Mouse (Mus musculus): ENCODE data around the gene Pde11a. TPM values are rescaled to one million over a fixed set of nuclear protein-coding genes. Genes with fewer than 3 reads are reported as not detected.

Gene Pde11a
- polyA plus RNA-seq, 1 experiment from 2014 or later: 0.12 TPM

DNA sequence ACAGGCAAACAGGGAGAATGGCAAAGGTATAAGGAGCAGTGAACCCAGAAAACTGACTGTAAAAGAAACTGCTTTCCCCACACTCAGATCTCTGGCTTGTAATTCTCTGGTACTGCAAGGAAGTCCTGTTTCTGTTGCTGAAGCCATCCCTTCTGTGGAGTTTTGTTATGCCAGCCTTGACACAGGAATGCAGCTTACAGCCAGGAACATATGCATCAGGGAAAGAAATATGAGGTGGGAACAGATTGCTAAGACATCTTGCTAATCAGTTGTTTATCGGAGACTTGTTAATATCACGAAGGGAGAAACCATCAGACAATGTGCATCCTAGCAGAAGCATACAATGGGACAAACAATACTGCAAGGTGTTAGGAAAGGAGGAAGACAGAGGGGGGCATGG lies 99.4 kb downstream of the Pde11a start:
- Histone ChIP-seq H3K27me3 (replicated peaks) (no peaks in the 10 kb centered on the region), H3K4me1 (no peaks in the 10 kb centered on the region), H3K4me2 (no peak overlapping the region), H3K9ac (no peak overlapping the region), H3K27ac (no peak overlapping the region), H3K4me3 (no peak overlapping the region), H3K36me3 (no peaks in the 10 kb centered on the region), H3K9me3 (replicated peaks) (no peaks in the 10 kb centered on the region)
- ATAC-seq: no peak
- WGBS (ENCODE audit: insufficient replicate concordance): 67% methylated on average over 2 of the region's 2 CpGs

- Histone ChIP-seq H3K9ac (no peak overlapping the region), H3K4me3 (no peak overlapping the region), H3K27me3 (replicated peaks) (no peaks in the 10 kb centered on the region), H3K9me3 (replicated peaks) (no peaks in the 10 kb centered on the region), H3K27ac (no peak overlapping the region), H3K4me1 (no peaks in the 10 kb centered on the region), H3K4me2 (no peak overlapping the region), H3K36me3 (no peaks in the 10 kb centered on the region)
- ATAC-seq: no peak
- 71% methylated on average over 3 of the region's 3 CpGs for WGBS (ENCODE audit: insufficient replicate concordance)
Measured at GRCm38 (mm10) chr2:76238496-76238895, 100.1 kb downstream of the Pde11a start.

DNA sequence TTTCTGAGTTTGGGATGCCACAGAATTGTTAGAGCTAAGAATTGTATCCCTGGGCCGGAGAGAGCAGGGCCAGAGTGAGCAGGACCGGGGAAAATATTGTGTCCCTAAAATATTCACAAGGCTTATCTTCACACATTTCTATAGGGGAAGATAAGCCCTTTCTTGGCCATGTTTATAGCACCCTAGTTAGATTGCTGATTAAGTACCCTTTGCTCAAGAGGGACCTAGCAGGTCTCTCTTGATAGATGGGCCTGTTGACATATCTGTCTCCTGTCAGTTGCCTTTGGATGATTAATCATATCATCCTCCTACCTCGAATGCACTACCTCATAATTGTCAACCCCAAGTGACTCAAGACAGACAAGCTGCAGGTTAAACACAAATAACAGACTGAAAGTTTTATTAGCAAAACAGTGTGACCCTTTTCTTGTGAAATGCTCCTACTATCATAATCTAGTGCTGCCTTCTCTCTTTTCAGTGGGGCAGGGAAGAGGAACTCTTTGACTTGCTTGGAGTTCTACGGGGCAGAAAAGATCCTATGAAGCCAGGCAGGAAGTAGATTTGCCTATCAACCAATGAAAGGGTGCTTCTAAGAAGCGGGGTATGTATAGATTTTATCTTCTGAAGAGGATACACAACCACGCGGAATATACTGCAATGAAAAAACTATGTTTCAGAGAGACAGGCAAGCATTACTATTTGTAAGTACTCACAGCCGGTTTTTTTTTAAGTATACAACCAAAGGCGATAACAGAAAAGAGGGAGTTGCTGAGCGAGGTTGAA lies 100.7 kb downstream of the Pde11a start:
- Histone ChIP-seq H3K4me3 (no peak overlapping the region), H3K4me2 (no peak overlapping the region), H3K36me3 (no peaks in the 10 kb centered on the region), H3K27ac (no peak overlapping the region), H3K9me3 (replicated peaks) (no peaks in the 10 kb centered on the region), H3K4me1 (no peaks in the 10 kb centered on the region), H3K27me3 (replicated peaks) (no peaks in the 10 kb centered on the region), H3K9ac (no peak overlapping the region)
- 51% methylated on average over 10 of the region's 10 CpGs for WGBS (ENCODE audit: insufficient replicate concordance)
- no peak for ATAC-seq

DNA sequence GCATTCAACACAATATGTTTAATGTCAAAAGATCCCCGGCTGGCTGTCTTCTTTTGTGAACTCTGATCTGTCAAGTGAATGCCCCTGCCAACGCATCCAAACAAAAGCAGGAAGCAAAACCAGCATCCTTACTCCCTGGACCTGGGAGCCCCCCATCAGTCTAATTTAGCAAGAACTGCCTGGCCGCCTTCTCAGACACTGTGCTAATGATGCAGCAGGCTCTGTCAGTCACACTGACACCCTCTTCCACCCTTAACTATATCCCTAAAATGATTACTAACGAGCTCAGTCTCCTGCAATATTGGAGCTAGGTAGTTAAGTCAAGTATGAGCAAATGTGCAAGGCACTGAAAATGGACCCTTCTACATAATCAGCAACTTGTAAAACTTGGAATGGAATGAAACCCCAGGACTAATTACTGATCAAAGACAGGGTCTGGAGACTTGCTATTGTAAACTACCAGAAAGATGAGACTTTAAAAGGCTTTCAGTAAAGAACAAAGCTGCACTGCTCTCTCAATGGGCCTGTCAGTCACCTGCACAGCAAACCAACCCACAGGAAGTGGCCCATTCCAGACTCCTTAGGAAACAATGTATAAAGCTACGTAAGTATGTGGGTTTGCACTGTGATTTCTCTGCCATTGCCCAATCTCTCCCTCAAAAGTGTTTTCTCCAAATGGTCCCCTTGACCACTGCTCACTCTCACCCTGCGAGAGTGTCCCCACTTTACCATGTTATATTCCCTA lies 118.0 kb downstream of the Pde11a start:
- no peak overlapping the region for H3K9ac ChIP-seq
- no peak overlapping the region for H3K4me3 ChIP-seq
- H3K4me2 ChIP-seq: no peak overlapping the region
- H3K36me3 ChIP-seq: no peaks in the 10 kb centered on the region
- 54% methylated on average over 6 of the region's 6 CpGs for WGBS (ENCODE audit: insufficient replicate concordance)
- H3K27me3 ChIP-seq (replicated peaks): no peaks in the 10 kb centered on the region
- no peak overlapping the region for H3K27ac ChIP-seq
- no peak for ATAC-seq
- H3K9me3 ChIP-seq (replicated peaks): no peaks in the 10 kb centered on the region
- H3K4me1 ChIP-seq: no peaks in the 10 kb centered on the region

- no peak for ATAC-seq
Measured at GRCm38 (mm10) chr2:76219540-76219939, 119.0 kb downstream of the Pde11a start.

GRCm38 (mm10) chr2:76216146-76216545 lies 122.4 kb downstream of the Pde11a start:
- no peak overlapping the region for H3K4me3 ChIP-seq
- 65% methylated on average over 7 of the region's 7 CpGs for WGBS (ENCODE audit: insufficient replicate concordance)
- no peaks in the 10 kb centered on the region for H3K27me3 ChIP-seq (replicated peaks)
- H3K4me1 ChIP-seq: peaks cover 7% of the 10 kb centered on the region; the same call in 1 of the 2 replicates
- no peaks in the 10 kb centered on the region for H3K9me3 ChIP-seq (replicated peaks)
- H3K36me3 ChIP-seq: no peaks in the 10 kb centered on the region
- ATAC-seq: no peak
- no peak overlapping the region for H3K9ac ChIP-seq
- no peak overlapping the region for H3K27ac ChIP-seq
- H3K4me2 ChIP-seq: no peak overlapping the region

More at GRCm38 (mm10) chr2:76219540-76219939, 119.0 kb downstream of the Pde11a start:
- Histone ChIP-seq H3K4me3 (no peak overlapping the region), H3K9me3 (replicated peaks) (no peaks in the 10 kb centered on the region), H3K9ac (no peak overlapping the region), H3K4me1 (no peaks in the 10 kb centered on the region), H3K36me3 (no peaks in the 10 kb centered on the region), H3K27ac (no peak overlapping the region), H3K27me3 (replicated peaks) (no peaks in the 10 kb centered on the region), H3K4me2 (no peak overlapping the region)
- 50% methylated on average over 6 of the region's 6 CpGs for WGBS (ENCODE audit: insufficient replicate concordance)

DNA sequence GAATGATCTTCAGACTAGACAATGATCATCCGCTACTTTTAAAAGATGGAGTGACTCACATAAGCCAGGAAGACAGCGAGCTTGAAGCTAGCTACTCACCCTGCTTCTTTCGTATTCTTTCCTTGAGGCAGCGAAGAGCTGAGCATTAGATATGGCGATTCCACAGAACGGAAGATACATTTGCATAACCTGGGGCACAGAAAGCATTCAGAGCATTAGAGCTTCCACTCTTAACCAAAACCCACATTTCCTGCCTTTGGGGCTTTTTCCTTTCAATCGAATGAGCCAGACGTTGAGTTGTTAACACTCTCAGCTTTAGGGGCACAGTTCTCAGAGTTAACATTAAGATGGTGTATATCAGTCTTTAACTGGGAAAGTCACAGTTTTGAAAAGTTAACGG lies 123.4 kb downstream of the Pde11a start:
- no peak overlapping the region for H3K27ac ChIP-seq
- H3K9me3 ChIP-seq (replicated peaks): no peaks in the 10 kb centered on the region
- H3K36me3 ChIP-seq: no peaks in the 10 kb centered on the region
- H3K4me1 ChIP-seq: peaks cover 7% of the 10 kb centered on the region; the same call in 1 of the 2 replicates
- H3K9ac ChIP-seq: no peak overlapping the region
- H3K27me3 ChIP-seq (replicated peaks): no peaks in the 10 kb centered on the region
- no peak overlapping the region for H3K4me2 ChIP-seq
- WGBS (ENCODE audit: insufficient replicate concordance): 53% methylated on average over 9 of the region's 9 CpGs
- H3K4me3 ChIP-seq: no peak overlapping the region
- ATAC-seq: no peak

GRCm38 (mm10) chr2:76185126-76185525 lies 153.4 kb downstream of the Pde11a start:
- WGBS (ENCODE audit: insufficient replicate concordance): 38% methylated on average over 1 of the region's 1 CpGs
- Histone ChIP-seq H3K9me3 (replicated peaks) (no peaks in the 10 kb centered on the region), H3K4me3 (no peak overlapping the region), H3K27ac (no peak overlapping the region), H3K4me2 (no peak overlapping the region), H3K36me3 (no peaks in the 10 kb centered on the region), H3K27me3 (replicated peaks) (no peaks in the 10 kb centered on the region), H3K9ac (no peak overlapping the region), H3K4me1 (no peaks in the 10 kb centered on the region)
- ATAC-seq: no peak

DNA sequence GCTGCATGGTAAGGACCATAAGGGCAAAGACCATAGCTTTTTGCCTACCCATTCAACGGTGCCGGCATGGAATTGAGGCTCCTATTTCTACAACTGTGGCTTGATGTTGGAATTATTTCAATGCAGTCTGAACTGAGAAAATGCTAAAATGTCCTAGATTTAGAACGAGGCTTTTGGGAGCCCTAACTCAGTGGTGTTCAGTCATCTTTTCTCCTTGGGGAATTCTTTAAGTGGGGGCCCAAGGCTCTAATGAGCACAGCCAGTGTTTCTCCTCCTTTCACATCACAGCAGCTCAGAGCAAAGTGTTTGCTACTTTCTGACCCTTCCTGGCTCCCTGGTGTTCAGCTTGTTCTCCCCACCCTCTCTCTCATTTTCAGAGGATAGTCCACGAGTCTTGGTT lies 175.8 kb downstream of the Pde11a start:
- H3K27me3 ChIP-seq (replicated peaks): no peaks in the 10 kb centered on the region
- 64% methylated on average over 4 of the region's 4 CpGs for WGBS (ENCODE audit: insufficient replicate concordance)
- ATAC-seq: no peak
- H3K9ac ChIP-seq: no peak overlapping the region
- H3K27ac ChIP-seq: no peak overlapping the region
- H3K9me3 ChIP-seq (replicated peaks): no peaks in the 10 kb centered on the region
- no peaks in the 10 kb centered on the region for H3K4me1 ChIP-seq
- no peak overlapping the region for H3K4me2 ChIP-seq
- H3K36me3 ChIP-seq: no peaks in the 10 kb centered on the region
- no peak overlapping the region for H3K4me3 ChIP-seq

GRCm38 (mm10) chr2:76158973-76159372 lies 179.6 kb downstream of the Pde11a start:
- H3K9me3 ChIP-seq (replicated peaks): no peaks in the 10 kb centered on the region
- no peak overlapping the region for H3K9ac ChIP-seq
- no peaks in the 10 kb centered on the region for H3K4me1 ChIP-seq
- ATAC-seq: no peak
- H3K4me2 ChIP-seq: no peak overlapping the region
- H3K27ac ChIP-seq: no peak overlapping the region
- no peak overlapping the region for H3K4me3 ChIP-seq
- no peaks in the 10 kb centered on the region for H3K36me3 ChIP-seq
- H3K27me3 ChIP-seq (replicated peaks): no peaks in the 10 kb centered on the region
- WGBS (ENCODE audit: insufficient replicate concordance): 60% methylated on average over 2 of the region's 2 CpGs

DNA sequence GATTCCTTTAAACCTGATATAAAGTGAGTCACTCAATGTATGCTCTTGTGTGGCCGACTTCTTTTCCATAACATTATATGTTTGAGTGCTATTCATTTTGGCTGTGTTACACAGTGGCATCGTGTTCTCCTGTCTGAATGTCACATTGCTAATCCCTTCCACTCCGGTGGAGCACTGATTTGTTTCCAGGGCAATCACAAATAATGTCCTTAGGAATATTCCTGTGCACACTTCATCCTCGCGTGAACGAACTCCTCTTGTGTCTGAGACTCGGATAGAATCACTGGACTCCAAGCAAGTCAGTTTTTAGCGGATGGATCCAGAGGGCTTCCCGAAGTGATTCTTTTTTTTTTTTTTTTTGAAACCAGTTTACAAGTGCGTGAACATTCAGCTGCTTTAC lies 197.4 kb downstream of the Pde11a start:
- 74% methylated on average over 10 of the region's 10 CpGs for WGBS (ENCODE audit: insufficient replicate concordance)

GRCm38 (mm10) chr2:76132983-76133382 lies 205.6 kb downstream of the Pde11a start:
- no peaks in the 10 kb centered on the region for H3K4me1 ChIP-seq
- no peak overlapping the region for H3K4me2 ChIP-seq
- no peak overlapping the region for H3K27ac ChIP-seq
- WGBS (ENCODE audit: insufficient replicate concordance): 30% methylated on average over 3 of the region's 3 CpGs
- H3K9ac ChIP-seq: no peak overlapping the region
- H3K9me3 ChIP-seq (replicated peaks): no peaks in the 10 kb centered on the region
- H3K36me3 ChIP-seq: no peaks in the 10 kb centered on the region
- ATAC-seq: no peak
- H3K4me3 ChIP-seq: no peak overlapping the region
- H3K27me3 ChIP-seq (replicated peaks): no peaks in the 10 kb centered on the region

More for the DNA sequence above, 197.4 kb downstream of the Pde11a start:
- no peak overlapping the region for H3K27ac ChIP-seq
- no peaks in the 10 kb centered on the region for H3K27me3 ChIP-seq (replicated peaks)
- no peak for ATAC-seq
- no peak overlapping the region for H3K4me2 ChIP-seq
- no peak overlapping the region for H3K9ac ChIP-seq
- H3K9me3 ChIP-seq (replicated peaks): no peaks in the 10 kb centered on the region
- H3K36me3 ChIP-seq: no peaks in the 10 kb centered on the region
- no peaks in the 10 kb centered on the region for H3K4me1 ChIP-seq
- no peak overlapping the region for H3K4me3 ChIP-seq
